Mouse (Mus musculus): ENCODE data around the gene Prr19.

Prr19 gene

DNA sequence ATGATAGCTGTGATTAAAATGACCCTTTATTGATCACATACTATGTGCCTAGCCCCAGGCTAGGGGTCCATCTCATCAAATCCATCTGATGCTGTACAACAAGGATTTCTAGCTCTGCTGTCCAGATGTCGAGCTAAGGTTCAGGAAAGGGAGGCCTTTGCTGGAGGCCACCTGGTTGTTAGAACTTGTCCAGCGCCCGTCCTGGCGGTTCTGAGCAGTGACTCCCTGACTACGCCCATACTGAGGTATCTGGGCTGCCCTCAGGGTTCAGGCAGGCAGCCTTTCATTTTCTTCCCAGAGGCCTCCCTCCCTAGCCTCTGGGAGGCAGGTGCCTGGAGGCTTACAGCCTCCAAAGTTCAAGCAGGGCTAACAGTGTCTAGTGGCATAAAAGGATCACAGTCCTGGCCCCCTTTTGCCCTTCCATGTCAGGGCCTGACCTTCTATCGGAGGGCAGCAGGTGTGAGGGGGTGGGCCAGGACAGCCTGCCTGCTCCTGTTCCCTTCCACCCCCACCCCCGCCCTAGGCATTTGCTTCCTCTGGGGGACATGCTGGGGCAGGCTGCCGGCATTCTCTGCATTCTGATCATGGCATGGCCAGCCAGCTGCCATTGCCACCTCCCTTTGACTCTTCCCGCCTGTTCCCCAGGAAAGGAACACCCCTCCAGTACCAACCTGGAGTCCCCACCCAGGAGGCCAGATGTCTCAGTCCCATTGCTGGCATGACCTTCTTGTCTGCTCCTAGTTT lies 25.5 kb upstream of the Prr19 start:
- no peak for DNase-seq (ENCODE audit: low read depth, low spot score)

GRCm38 (mm10) chr7:25277405-25277804 lies 23.8 kb upstream of the Prr19 start:
- DNase-seq (ENCODE audit: low read depth, low spot score), result no peak

GRCm38 (mm10) chr7:25277998-25278340 lies 23.2 kb upstream of the Prr19 start:
- no peak for DNase-seq (ENCODE audit: low read depth, low spot score)

- DNase-seq (ENCODE audit: low read depth, low spot score), result peak; percentile 57
Measured at GRCm38 (mm10) chr7:25278341-25279075, 22.7 kb upstream of the Prr19 start.

DNA sequence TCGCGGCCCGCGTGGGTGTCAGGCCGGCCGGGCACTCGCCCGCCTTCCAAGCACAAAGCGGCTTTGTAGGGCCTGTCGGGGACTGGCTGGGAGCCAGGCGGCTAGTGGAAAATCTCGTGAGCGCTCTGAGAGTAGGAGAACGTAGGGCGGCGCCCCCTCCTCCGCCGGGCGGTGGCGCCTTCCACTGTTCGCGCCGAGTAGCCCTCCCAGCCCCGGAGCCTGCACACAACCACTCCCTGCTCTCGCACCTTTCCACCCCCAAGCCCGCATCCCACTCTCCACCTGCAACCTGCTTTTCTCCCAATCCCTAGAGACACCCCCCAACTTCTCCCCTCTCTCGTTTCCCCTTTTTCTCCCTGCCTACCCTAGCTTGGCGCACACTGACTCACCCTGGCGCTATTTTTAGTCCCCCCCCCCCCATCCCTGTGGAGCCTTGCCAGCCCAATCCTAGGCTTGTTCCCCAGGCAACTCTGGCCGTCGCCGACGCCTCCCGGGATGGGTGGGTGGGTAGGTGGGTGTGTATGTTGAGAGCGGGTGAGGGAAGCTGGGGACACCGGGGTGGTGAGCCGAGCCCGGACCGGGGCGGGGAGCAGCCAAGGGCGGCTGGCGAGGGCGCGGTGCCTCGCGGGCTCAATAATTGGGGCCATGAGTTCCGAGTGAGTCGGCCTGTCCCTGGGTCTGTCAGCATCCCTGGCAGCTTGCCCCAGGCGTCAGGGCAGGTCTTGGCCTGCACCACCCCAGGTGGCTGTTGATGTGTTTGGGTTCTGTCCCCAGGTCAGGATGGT lies 21.9 kb upstream of the Prr19 start:
- peak; percentile 61 for DNase-seq (ENCODE audit: low read depth, low spot score)

GRCm38 (mm10) chr7:25279861-25280791 lies 21.1 kb upstream of the Prr19 start:
- DNase-seq (ENCODE audit: low read depth, low spot score), result no peak

GRCm38 (mm10) chr7:25281166-25281733 lies 20.0 kb upstream of the Prr19 start:
- no peak for DNase-seq (ENCODE audit: low read depth, low spot score)

DNA sequence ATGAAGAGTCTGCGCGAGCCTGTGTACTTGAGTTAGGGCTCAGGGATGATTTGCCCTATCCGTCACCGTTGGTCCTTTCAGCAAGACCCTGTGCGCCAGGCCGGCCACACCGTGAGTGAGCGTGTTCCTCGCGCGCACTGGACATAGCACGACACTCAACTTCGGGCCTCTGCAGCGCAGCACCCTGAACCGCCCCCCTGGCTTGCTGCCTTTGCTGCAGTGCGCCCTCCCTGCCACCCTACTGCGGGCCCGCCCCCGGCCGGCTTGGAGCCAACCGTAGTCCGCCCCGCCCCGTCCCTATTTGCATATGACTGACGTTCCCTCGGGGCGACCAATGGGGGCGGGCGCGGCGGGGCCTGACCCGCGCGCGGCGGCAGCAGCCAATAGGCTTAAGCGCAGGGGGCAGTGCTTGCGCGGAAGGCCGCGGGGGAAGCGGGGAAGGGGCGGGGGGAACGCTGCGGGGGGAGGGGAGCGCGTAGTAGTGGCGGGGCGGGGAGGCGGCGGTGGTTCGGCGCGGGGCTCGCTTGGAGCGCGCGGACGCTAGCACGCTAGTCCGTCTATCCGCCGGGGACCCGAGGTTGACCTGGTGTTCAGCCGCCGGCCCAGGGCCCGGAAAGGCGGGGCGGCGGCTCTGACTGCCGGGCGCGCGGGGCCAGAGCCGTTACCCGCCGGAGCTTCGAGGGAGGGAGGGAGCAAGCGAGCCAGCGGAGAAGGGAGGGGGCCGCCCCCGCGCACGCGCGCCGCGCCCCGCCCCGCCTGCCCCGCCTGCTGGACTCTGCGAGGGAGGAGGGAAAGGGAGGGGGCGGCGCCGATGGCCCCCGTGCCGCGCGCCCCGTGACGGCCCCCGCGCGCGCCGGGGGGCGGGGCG lies 19.2 kb upstream of the Prr19 start:
- DNase-seq (ENCODE audit: low read depth, low spot score), result peak; percentile 92

DNA sequence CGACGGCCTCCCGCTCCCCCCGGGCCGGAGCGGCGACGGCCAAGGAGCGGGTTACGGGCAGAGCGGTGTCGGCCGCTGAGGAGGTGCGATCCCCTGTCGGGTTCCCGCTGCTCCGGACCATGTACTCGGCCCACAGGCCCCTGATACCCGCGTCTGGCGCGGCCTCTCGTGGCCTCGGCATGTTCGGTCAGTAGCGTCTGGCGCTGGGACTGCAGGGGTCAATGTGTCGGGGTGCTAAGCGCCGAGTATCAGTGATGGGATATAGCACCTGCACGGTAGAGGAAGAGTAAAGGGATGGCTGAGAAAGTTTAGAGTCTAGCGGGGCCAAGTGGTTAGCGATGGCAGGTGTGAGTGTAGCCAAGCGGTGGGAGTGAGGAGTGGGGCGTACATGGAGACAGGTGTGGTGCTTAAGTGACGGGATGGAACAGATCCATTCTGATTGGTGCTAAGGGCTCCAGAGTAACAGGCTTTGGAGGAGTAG lies 18.4 kb upstream of the Prr19 start:
- DNase-seq (ENCODE audit: low read depth, low spot score), result no peak

DNA sequence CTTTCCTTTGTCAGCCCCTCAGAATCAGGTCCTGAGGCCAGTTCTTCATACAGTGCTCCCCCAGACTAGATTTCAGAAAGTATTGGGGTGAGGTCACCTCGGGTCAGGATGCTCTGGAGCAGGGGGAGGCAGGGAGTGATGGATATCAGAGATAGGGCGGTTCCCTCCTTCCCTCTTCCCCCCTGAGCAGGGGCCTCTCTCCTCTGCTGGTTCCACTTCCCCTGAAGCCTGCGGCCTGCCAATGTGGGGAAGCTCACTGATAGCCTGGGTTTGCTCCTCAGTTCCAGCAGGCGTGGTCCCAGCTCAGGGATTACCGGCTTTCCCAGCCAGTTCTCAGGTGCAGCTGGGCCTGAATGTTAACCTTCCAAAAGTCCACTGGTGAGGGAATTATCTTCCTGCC lies 17.6 kb upstream of the Prr19 start:
- DNase-seq (ENCODE audit: low read depth, low spot score), result no peak

- no peak for DNase-seq (ENCODE audit: low read depth, low spot score)
Measured at GRCm38 (mm10) chr7:25284171-25284570, 17.0 kb upstream of the Prr19 start.

DNA sequence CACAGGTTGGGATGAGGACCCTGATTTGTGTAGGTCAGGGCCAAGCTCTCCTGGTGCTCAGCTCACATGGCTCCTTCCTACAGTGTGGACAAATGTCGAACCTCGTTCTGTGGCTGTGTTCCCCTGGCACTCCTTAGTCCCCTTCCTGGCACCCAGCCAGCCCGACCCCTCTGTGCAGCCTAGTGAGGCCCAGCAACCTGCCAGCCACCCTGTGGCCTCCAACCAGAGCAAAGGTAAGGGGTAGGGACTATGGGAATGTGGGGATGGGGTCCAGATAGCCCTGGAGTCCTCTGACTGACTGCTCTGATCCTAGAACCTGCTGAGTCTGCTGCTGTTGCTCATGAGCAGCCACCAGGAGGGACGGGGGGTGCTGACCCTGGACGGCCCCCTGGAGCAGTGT lies 16.4 kb upstream of the Prr19 start:
- DNase-seq (ENCODE audit: low read depth, low spot score), result no peak

DNA sequence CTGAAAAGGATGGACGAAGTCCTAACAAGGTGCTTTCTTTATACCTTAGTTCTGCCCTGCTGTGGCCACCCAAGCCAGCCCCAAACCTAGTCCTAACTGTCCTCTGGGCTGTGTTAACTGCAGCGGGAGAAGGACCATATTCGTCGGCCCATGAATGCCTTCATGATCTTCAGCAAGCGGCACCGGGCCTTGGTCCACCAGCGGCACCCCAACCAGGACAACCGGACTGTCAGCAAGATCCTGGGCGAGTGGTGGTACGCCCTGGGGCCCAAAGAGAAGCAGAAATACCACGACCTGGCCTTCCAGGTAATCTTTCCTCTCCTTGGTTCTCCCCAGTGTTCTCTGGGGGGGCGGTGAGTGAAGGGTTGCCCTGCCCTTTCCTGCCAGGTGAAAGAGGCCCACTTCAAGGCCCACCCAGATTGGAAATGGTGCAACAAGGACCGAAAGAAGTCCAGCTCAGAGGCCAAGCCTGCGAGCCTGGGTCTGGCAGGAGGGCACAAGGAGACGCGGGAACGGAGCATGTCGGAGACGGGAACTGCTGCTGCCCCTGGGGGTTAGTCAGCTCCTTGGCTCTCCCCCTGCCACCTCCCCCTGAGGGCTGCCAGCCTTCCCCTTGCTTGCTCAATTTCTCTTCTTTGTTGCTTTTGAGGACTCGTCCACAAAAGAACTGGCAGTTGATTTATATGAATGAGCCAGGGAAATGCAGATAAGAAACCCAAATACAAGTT lies 15.5 kb upstream of the Prr19 start:
- no peak for DNase-seq (ENCODE audit: low read depth, low spot score)

DNA sequence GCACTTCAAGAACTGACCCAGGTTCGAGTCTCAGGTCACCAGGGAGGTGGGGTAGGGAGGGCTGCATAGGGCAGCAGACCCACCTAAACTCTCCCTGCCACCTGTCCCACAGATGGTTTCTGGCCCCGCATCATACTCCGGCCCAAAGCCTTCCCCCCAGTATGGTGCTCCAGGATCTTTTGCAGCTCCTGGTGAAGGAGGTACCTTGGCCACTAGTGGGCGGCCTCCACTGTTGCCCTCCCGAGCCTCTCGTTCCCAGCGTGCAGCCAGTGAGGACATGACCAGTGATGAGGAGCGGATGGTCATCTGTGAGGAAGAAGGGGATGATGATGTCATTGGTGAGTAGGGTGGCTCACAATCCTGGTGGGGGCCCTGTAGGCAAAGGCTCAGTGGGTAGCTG lies 14.2 kb upstream of the Prr19 start:
- no peak for DNase-seq (ENCODE audit: low read depth, low spot score)

- no peak for DNase-seq (ENCODE audit: low read depth, low spot score)
Measured at GRCm38 (mm10) chr7:25288011-25288410, 13.2 kb upstream of the Prr19 start.

GRCm38 (mm10) chr7:25288721-25289120 lies 12.5 kb upstream of the Prr19 start:
- no peak for DNase-seq (ENCODE audit: low read depth, low spot score)

- no peak for DNase-seq (ENCODE audit: low read depth, low spot score)
Measured at GRCm38 (mm10) chr7:25289925-25290324, 11.3 kb upstream of the Prr19 start.

- no peak for DNase-seq (ENCODE audit: low read depth, low spot score)
Measured at GRCm38 (mm10) chr7:25290463-25290862, 10.7 kb upstream of the Prr19 start.

DNA sequence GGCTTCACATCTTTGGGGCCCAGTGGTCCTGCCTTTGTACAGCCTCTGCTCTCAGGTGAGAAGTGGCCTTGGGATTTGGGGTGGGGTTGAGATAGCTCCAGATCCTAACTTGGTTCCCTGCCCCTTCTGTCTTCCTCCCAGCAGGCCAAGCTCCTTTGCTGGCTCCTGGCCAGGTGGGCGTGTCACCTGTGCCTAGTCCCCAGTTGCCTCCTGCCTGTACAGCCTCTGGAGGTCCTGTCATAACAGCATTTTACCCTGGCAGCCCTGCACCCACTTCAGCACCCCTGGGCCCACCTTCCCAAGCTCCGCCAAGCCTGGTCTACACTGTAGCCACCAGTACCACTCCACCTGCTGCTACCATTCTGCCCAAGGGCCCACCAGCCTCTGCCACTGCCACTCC lies 10.3 kb upstream of the Prr19 start:
- DNase-seq (ENCODE audit: low read depth, low spot score), result no peak

Measured in retina, adult 2 months (tissue).